Mouse (Mus musculus): ENCODE results near the gene Slc4a8. TPM values are rescaled to one million over a fixed set of nuclear protein-coding genes. Genes with fewer than 3 reads are reported as not detected.

The Slc4a8 gene
- polyA plus RNA-seq, 1 experiment from 2014 or later: 4.6 TPM

DNA sequence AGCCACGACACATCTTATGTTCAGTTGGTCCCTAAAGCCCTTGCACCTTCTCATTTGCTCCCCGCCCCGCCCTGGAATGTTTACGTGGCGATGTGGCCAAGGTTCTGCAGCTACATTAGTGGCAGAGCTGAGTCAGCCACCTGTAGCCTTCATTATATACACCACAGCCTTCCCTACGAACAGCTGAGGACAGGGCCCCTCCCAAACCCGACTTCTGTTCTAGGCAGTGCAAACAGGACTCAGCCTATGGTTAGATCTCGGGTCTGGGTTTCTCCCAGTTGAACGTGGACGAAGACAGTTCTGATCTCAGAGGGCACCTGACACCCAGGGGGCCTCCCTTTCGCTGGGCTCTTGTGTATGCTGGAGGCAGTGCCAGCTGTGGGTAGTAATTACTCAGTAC lies 33.7 kb upstream of the Slc4a8 start:
- WGBS: 68% methylated on average over 11 of the region's 11 CpGs
- ATAC-seq (ENCODE audit: insufficient read depth, low FRiP score, low read depth): peak; percentile 64; the same call in 1 of the 2 replicates
- Histone ChIP-seq H3K27ac (no peak overlapping the region), H3K4me1 (peaks cover 12% of the 10 kb centered on the region), H3K9me3 (no peaks in the 10 kb centered on the region), H3K4me2 (peak overlapping the region; percentile 68; the same call in 1 of the 2 replicates), H3K4me3 (replicated peaks) (no peak overlapping the region), H3K27me3 (replicated peaks) (peaks cover 31% of the 10 kb centered on the region), H3K9ac (no peak overlapping the region), H3K36me3 (no peaks in the 10 kb centered on the region)

GRCm38 (mm10) chr15:100728586-100728985 lies 33.0 kb upstream of the Slc4a8 start:
- Histone ChIP-seq H3K4me1 (peaks cover 10% of the 10 kb centered on the region), H3K9me3 (no peaks in the 10 kb centered on the region), H3K36me3 (no peaks in the 10 kb centered on the region), H3K4me3 (replicated peaks) (peak overlapping the region; percentile 38), H3K4me2 (peak overlapping the region; percentile 68), H3K9ac (no peak overlapping the region), H3K27me3 (replicated peaks) (peaks cover 31% of the 10 kb centered on the region), H3K27ac (no peak overlapping the region)
- WGBS: 43% methylated on average over 9 of the region's 9 CpGs
- ATAC-seq (ENCODE audit: insufficient read depth, low FRiP score, low read depth): no peak

- peaks cover 8% of the 10 kb centered on the region for H3K4me1 ChIP-seq
- H3K36me3 ChIP-seq: no peaks in the 10 kb centered on the region
- H3K4me3 ChIP-seq (replicated peaks): peak within 1 kb of the TSS; percentile 38
- no peak for ATAC-seq (ENCODE audit: insufficient read depth, low FRiP score, low read depth)
- H3K9ac ChIP-seq: no peak within 1 kb of the TSS
- peaks cover 31% of the 10 kb centered on the region for H3K27me3 ChIP-seq (replicated peaks)
- 8% methylated on average over 57 of the region's 57 CpGs for WGBS
- H3K27ac ChIP-seq: no peak within 1 kb of the TSS
- no peaks in the 10 kb centered on the region for H3K9me3 ChIP-seq
- peak within 1 kb of the TSS; percentile 68 for H3K4me2 ChIP-seq
Measured at GRCm38 (mm10) chr15:100729281-100729985, 32.1 kb upstream of the Slc4a8 start, which contains the start of gene Galnt6. Gene Galnt6 (minus strand): TSS chr15:100729376.

- H3K4me3 ChIP-seq (replicated peaks): no peak overlapping the region
- H3K4me2 ChIP-seq: no peak overlapping the region
- peaks cover 8% of the 10 kb centered on the region for H3K4me1 ChIP-seq
- no peak overlapping the region for H3K9ac ChIP-seq
- H3K9me3 ChIP-seq: no peaks in the 10 kb centered on the region
- no peak overlapping the region for H3K27ac ChIP-seq
- ATAC-seq (ENCODE audit: insufficient read depth, low FRiP score, low read depth): no peak
- no peaks in the 10 kb centered on the region for H3K36me3 ChIP-seq
- 48% methylated on average over 9 of the region's 9 CpGs for WGBS
- peaks cover 31% of the 10 kb centered on the region for H3K27me3 ChIP-seq (replicated peaks)
Measured at GRCm38 (mm10) chr15:100731081-100731480, 30.5 kb upstream of the Slc4a8 start.

- Histone ChIP-seq H3K27ac (no peak overlapping the region), H3K36me3 (no peaks in the 10 kb centered on the region), H3K9me3 (no peaks in the 10 kb centered on the region), H3K4me1 (peaks cover 8% of the 10 kb centered on the region), H3K4me3 (replicated peaks) (no peak overlapping the region), H3K27me3 (replicated peaks) (peaks cover 30% of the 10 kb centered on the region), H3K9ac (no peak overlapping the region), H3K4me2 (no peak overlapping the region)
- no peak for ATAC-seq (ENCODE audit: insufficient read depth, low FRiP score, low read depth)
- 27% methylated on average over 5 of the region's 5 CpGs for WGBS
Measured at GRCm38 (mm10) chr15:100732580-100732979, 29.0 kb upstream of the Slc4a8 start.

DNA sequence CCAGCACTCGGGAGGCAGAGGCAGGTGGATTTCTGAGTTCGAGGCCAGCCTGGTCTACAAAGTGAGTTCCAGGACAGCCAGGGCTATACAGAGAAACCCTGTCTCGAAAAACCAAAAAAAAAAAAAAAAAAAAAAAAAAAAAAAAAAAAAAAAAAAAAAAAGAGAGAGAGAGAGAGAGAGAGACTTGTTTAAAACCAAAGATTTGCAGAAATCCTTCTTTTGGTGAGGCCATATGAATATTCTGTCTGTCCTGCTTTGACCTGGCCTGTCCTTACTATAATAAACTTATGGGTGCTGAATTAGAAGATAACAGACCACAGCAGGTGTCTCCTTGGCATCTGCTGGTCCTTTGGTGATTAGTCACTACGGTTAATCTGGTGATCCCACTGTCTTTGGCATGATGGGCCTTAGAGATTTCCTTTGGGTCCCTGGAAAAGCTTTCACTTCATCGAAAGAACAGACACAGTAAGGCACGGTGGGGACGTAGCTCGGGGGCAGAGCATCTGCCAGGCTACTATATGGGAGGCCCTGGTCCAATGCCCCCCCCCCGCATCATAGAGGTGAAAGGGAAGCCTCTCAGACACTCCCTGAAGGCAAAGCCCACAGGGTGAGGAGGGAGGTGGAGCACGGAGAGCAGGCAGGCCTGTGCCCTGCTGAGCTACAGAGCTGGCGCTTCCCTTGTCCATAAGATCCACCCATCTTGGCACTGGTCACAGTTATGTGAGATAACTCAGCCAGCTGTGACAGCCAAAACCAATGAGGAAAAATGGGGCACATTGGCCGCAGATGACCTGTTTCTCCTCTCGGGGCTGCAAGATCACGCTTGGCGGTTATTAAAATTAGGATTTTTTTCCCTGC lies 26.2 kb upstream of the Slc4a8 start:
- H3K27ac ChIP-seq: no peak overlapping the region
- WGBS: 86% methylated on average over 14 of the region's 15 CpGs
- 0 out of 2 replicates have a peak, but pooled peaks cover 3% of the 10 kb centered on the region for H3K27me3 ChIP-seq (replicated peaks)
- no peak overlapping the region for H3K4me2 ChIP-seq
- H3K9me3 ChIP-seq: no peaks in the 10 kb centered on the region
- no peak for ATAC-seq (ENCODE audit: insufficient read depth, low FRiP score, low read depth)
- H3K36me3 ChIP-seq: no peaks in the 10 kb centered on the region
- H3K4me3 ChIP-seq (replicated peaks): no peak overlapping the region
- H3K9ac ChIP-seq: no peak overlapping the region
- no peaks in the 10 kb centered on the region for H3K4me1 ChIP-seq

DNA sequence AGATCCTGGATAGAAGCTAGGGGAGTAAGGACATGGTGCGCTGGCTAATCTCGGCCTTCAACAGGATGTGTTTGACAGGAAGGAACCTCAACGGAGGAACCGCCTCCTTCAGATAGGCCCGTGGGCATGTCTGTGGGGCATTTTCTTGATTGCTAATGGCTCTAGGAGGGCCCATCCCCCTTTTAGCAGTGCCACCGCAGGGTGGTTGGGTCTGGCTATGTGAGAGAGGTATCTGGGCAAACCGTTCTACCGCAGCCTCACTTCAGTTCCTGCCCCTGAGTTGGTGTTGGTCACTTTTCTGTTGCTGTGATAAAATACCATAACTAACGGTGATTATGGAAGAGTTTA lies 25.6 kb upstream of the Slc4a8 start:
- ATAC-seq (ENCODE audit: insufficient read depth, low FRiP score, low read depth): no peak
- Histone ChIP-seq H3K27ac (no peak overlapping the region), H3K9me3 (no peaks in the 10 kb centered on the region), H3K4me3 (replicated peaks) (no peak overlapping the region), H3K4me1 (no peaks in the 10 kb centered on the region), H3K9ac (no peak overlapping the region), H3K27me3 (replicated peaks) (0 out of 2 replicates have a peak, but pooled peaks cover 3% of the 10 kb centered on the region), H3K4me2 (no peak overlapping the region), H3K36me3 (no peaks in the 10 kb centered on the region)
- 73% methylated on average over 9 of the region's 9 CpGs for WGBS

DNA sequence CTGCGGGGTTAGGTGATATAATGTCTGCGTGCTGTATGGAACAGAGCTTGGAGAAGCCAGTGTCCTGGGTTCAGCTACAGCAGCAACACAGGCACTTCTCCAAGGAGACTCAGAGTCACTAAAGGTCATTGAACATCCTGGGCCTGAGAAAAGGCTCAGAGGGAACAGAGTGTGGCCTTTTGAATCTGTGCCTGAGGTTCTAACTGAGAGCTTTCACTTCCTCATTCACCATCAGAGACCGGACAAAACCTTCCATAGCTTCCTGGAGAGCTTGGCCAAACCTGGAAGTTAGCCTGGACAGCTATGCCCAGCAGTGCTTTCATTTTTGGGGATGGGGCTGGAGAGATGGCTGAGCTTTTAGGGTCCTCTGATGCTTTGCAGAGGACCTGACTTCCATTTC lies 23.9 kb upstream of the Slc4a8 start:
- Histone ChIP-seq H3K4me2 (no peak overlapping the region), H3K27ac (no peak overlapping the region), H3K4me3 (replicated peaks) (no peak overlapping the region), H3K9ac (no peak overlapping the region), H3K9me3 (no peaks in the 10 kb centered on the region), H3K27me3 (replicated peaks) (no peaks in the 10 kb centered on the region), H3K4me1 (no peaks in the 10 kb centered on the region), H3K36me3 (no peaks in the 10 kb centered on the region)
- WGBS: 83% methylated on average over 3 of the region's 3 CpGs
- ATAC-seq (ENCODE audit: insufficient read depth, low FRiP score, low read depth): no peak

GRCm38 (mm10) chr15:100738351-100738781 lies 23.2 kb upstream of the Slc4a8 start:
- 72% methylated on average over 7 of the region's 7 CpGs for WGBS
- Histone ChIP-seq H3K4me1 (no peaks in the 10 kb centered on the region), H3K4me3 (replicated peaks) (no peak overlapping the region), H3K27ac (no peak overlapping the region), H3K9me3 (no peaks in the 10 kb centered on the region), H3K4me2 (no peak overlapping the region), H3K9ac (no peak overlapping the region), H3K27me3 (replicated peaks) (no peaks in the 10 kb centered on the region), H3K36me3 (no peaks in the 10 kb centered on the region)
- ATAC-seq (ENCODE audit: insufficient read depth, low FRiP score, low read depth): peak; percentile 83; the same call in 1 of the 2 replicates

- H3K4me1 ChIP-seq: no peaks in the 10 kb centered on the region
- no peak overlapping the region for H3K4me2 ChIP-seq
- no peaks in the 10 kb centered on the region for H3K9me3 ChIP-seq
- no peaks in the 10 kb centered on the region for H3K36me3 ChIP-seq
- no peak overlapping the region for H3K9ac ChIP-seq
- ATAC-seq (ENCODE audit: insufficient read depth, low FRiP score, low read depth): no peak
- H3K27ac ChIP-seq: no peak overlapping the region
- no peak overlapping the region for H3K4me3 ChIP-seq (replicated peaks)
- H3K27me3 ChIP-seq (replicated peaks): no peaks in the 10 kb centered on the region
- WGBS: 84% methylated on average over 6 of the region's 6 CpGs
Measured at GRCm38 (mm10) chr15:100739442-100739841, 22.1 kb upstream of the Slc4a8 start.

GRCm38 (mm10) chr15:100743238-100743637 lies 18.3 kb upstream of the Slc4a8 start:
- no peak overlapping the region for H3K27ac ChIP-seq
- H3K9ac ChIP-seq: no peak overlapping the region
- H3K36me3 ChIP-seq: no peaks in the 10 kb centered on the region
- ATAC-seq (ENCODE audit: insufficient read depth, low FRiP score, low read depth): no peak
- H3K27me3 ChIP-seq (replicated peaks): no peaks in the 10 kb centered on the region
- WGBS: 90% methylated on average over 6 of the region's 6 CpGs
- H3K4me1 ChIP-seq: peaks cover 8% of the 10 kb centered on the region; the same call in 1 of the 2 replicates
- H3K4me2 ChIP-seq: no peak overlapping the region
- no peaks in the 10 kb centered on the region for H3K9me3 ChIP-seq
- H3K4me3 ChIP-seq (replicated peaks): no peak overlapping the region

All from stomach, embryonic 15.5 days (tissue).